Mouse (Mus musculus): ENCODE data around the gene Krt24. TPM values are rescaled to one million over a fixed set of nuclear protein-coding genes. Genes with fewer than 3 reads are reported as not detected.

Gene Krt24
- polyA plus RNA-seq, 1 experiment from 2014 or later = not detected

DNA sequence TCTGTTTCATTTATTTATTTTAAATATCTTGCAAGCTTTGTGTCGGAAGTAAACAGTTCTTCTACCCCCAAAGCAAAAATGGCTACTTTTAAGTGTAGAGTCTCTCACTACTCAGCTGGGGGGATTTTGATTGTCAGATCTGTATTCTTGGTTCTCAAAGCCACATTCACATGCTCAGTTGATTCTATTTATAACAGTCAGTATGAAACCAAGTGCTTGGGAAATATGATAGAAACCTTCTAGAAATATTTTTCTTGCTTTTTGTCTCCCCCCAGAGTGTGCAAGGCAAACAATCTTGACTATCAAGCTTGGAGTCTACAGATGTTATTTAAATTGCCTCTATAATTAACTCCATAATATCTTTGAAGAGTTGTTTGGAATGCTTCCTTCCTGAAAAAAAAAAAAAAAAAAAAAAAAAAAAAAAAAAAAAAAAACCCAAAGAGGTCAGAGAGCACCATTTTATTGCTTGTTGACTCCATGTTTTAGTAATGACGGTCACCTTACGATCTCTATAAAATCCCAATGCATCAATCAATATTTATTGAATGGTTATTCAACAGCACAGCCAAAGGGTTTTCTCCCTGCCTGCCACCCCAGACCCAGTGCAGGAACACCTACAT, 41.8 kb downstream of the Krt24 start:
- H3K9ac ChIP-seq (ENCODE audit: low read length) = peak overlapping the region; percentile 64
- no peak for ATAC-seq (ENCODE audit: insufficient number of reproducible peaks, insufficient read depth, low FRiP score, low read depth)
- H3K4me1 ChIP-seq (ENCODE audit: control insufficient read depth in 2 of 2, insufficient read depth in 2 of 2, low read length in 2 of 2) = peaks cover 3 to 6% of the 10 kb centered on the region in 2 experiments; a peak in 3 of 4 replicates
- no peaks in the 10 kb centered on the region for H3K27me3 ChIP-seq (ENCODE audit: control insufficient read depth, insufficient read depth, low read length)
- peak overlapping the region; percentile 35 to 45 for H3K4me3 ChIP-seq (ENCODE audit: control insufficient read depth in 1 of 2, insufficient read depth in 1 of 2, low read depth in 1 of 2, low read length in 2 of 2)
- H3K27ac ChIP-seq (replicated peaks in 1 of 2; ENCODE audit: control insufficient read depth in 1 of 2, insufficient read depth in 1 of 2, low read depth in 2 of 2, low read length in 2 of 2) = peak overlapping the region in 1 of 2 experiments; percentile 42; a peak in 2 of 4 replicates
- WGBS = 64% methylated on average over 3 of the region's 3 CpGs
- no peaks in the 10 kb centered on the region for H3K36me3 ChIP-seq (ENCODE audit: control insufficient read depth, insufficient read depth, low read length)
- peak overlapping the region; percentile 72 for H3K4me2 ChIP-seq (ENCODE audit: low read length)
- H3K9me3 ChIP-seq (ENCODE audit: control insufficient read depth, low read length) = no peaks in the 10 kb centered on the region

DNA sequence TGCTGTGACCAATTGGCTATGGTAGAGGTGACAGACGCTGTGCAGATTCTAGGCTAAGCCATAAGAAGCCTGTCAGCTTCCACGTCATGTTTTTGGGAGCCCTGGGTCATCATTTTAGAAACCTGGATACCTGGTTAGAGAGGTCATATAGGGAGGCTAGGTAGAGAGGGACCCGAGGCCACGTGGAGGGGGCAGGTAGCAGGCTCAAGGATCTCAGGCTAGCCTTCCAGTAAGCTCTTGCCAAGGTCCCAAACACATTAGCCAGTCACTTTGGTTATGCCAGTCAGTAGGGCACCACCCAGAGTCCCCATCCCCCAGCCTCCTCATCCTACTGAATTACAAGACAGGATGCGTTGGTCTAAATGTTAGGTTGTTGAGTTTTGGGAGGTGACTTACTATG, 43.0 kb downstream of the Krt24 start:
- WGBS = 66% methylated on average over 5 of the region's 5 CpGs
- peaks cover 4 to 6% of the 10 kb centered on the region in 2 experiments; a peak in 3 of 4 replicates for H3K4me1 ChIP-seq (ENCODE audit: control insufficient read depth in 2 of 2, insufficient read depth in 2 of 2, low read length in 2 of 2)
- H3K27ac ChIP-seq (replicated peaks in 1 of 2; ENCODE audit: control insufficient read depth in 1 of 2, insufficient read depth in 1 of 2, low read depth in 2 of 2, low read length in 2 of 2) = no peak overlapping the region
- H3K27me3 ChIP-seq (ENCODE audit: control insufficient read depth, insufficient read depth, low read length) = no peaks in the 10 kb centered on the region
- no peaks in the 10 kb centered on the region for H3K9me3 ChIP-seq (ENCODE audit: control insufficient read depth, low read length)
- no peak overlapping the region for H3K4me2 ChIP-seq (ENCODE audit: low read length)
- H3K36me3 ChIP-seq (ENCODE audit: control insufficient read depth, insufficient read depth, low read length) = no peaks in the 10 kb centered on the region
- no peak for ATAC-seq (ENCODE audit: insufficient number of reproducible peaks, insufficient read depth, low FRiP score, low read depth)
- no peak overlapping the region for H3K4me3 ChIP-seq (ENCODE audit: control insufficient read depth in 1 of 2, insufficient read depth in 1 of 2, low read depth in 1 of 2, low read length in 2 of 2)
- H3K9ac ChIP-seq (ENCODE audit: low read length) = no peak overlapping the region

DNA sequence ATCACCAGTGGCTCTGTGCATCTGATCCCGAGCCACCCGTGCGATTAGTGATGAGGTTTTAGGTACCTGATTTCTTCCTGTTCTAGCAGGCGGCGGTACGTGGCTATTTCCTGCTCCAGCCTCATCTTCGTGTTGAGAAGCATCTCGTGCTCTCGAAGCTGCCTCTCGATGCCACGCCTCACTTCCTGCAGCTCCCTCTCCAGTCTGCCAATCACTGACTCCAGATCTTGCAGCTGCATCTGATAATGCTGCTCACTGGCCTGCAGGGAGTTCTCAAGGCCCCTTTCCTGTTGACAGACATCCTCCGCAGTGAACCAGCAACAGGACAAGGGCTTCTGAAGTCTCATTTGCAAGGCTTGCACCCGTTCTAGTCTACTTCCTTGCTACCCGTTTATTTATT, 46.6 kb downstream of the Krt24 start:
- Histone ChIP-seq H3K4me2 (ENCODE audit: low read length) (no peak overlapping the region; the same call in 1 of the 2 replicates), H3K4me1 (ENCODE audit: control insufficient read depth in 2 of 2, insufficient read depth in 2 of 2, low read length in 2 of 2) (peaks cover 4% of the 10 kb centered on the region in 2 experiments; a peak in 3 of 4 replicates), H3K9ac (ENCODE audit: low read length) (no peak overlapping the region), H3K9me3 (ENCODE audit: control insufficient read depth, low read length) (no peaks in the 10 kb centered on the region), H3K4me3 (ENCODE audit: control insufficient read depth in 1 of 2, insufficient read depth in 1 of 2, low read depth in 1 of 2, low read length in 2 of 2) (no peak overlapping the region), H3K27ac (replicated peaks in 1 of 2; ENCODE audit: control insufficient read depth in 1 of 2, insufficient read depth in 1 of 2, low read depth in 2 of 2, low read length in 2 of 2) (no peak overlapping the region), H3K27me3 (ENCODE audit: control insufficient read depth, insufficient read depth, low read length) (no peaks in the 10 kb centered on the region), H3K36me3 (ENCODE audit: control insufficient read depth, insufficient read depth, low read length) (no peaks in the 10 kb centered on the region)
- 29% methylated on average over 14 of the region's 14 CpGs for WGBS
- no peak for ATAC-seq (ENCODE audit: insufficient number of reproducible peaks, insufficient read depth, low FRiP score, low read depth)

DNA sequence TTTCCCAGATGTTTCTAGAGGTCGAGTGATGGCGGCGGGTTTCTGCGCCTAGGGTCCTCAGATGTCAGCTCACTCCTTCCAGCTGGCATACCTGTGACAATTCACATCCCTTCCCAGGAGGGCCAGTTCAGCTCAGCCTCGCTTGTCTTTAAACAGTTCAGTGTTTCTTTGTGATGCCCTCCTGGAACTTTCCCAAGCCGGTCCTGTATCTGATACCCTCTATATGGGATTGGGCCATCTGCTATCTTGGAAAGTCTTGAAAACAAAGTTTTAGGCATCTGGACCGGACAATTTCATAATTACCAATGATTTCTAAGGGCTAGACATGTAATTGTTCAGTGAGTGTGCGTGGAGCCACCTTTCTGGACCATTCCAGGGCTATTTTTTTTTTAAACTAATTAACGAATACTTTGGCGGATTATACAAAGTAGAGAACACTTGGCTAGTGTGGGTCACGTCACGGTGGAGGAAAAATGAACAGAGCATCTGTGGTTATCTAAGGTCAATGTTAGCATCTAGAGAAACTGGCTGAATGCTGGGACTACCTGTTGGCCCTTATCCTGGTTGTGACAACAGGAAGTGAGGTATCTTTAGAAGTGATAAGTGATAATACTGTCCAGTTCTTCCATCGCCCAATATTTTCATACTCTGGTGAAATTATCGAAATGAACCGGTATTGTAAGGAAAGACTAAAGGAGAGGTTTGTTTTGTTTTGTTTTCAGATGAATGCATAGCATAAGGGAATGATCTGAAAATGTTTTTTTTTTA, 53.8 kb downstream of the Krt24 start:
- H3K4me1 ChIP-seq (ENCODE audit: control insufficient read depth in 2 of 2, insufficient read depth in 2 of 2, low read length in 2 of 2) = peaks cover 0 to 16% of the 10 kb centered on the region in 2 experiments; a peak in 2 of 4 replicates
- H3K36me3 ChIP-seq (ENCODE audit: control insufficient read depth, insufficient read depth, low read length) = peaks cover 18% of the 10 kb centered on the region
- peak; percentile 47; the same call in 1 of the 2 replicates for ATAC-seq (ENCODE audit: insufficient number of reproducible peaks, insufficient read depth, low FRiP score, low read depth)
- H3K27ac ChIP-seq (replicated peaks in 1 of 2; ENCODE audit: control insufficient read depth in 1 of 2, insufficient read depth in 1 of 2, low read depth in 2 of 2, low read length in 2 of 2) = peak overlapping the region; percentile 92 to 93
- H3K4me2 ChIP-seq (ENCODE audit: low read length) = peak overlapping the region; percentile 89
- H3K9ac ChIP-seq (ENCODE audit: low read length) = peak overlapping the region; percentile 99
- WGBS = 21% methylated on average over 15 of the region's 15 CpGs
- no peaks in the 10 kb centered on the region for H3K27me3 ChIP-seq (ENCODE audit: control insufficient read depth, insufficient read depth, low read length)
- peak overlapping the region; percentile 68 to 94 for H3K4me3 ChIP-seq (ENCODE audit: control insufficient read depth in 1 of 2, insufficient read depth in 1 of 2, low read depth in 1 of 2, low read length in 2 of 2)
- H3K9me3 ChIP-seq (ENCODE audit: control insufficient read depth, low read length) = no peaks in the 10 kb centered on the region

DNA sequence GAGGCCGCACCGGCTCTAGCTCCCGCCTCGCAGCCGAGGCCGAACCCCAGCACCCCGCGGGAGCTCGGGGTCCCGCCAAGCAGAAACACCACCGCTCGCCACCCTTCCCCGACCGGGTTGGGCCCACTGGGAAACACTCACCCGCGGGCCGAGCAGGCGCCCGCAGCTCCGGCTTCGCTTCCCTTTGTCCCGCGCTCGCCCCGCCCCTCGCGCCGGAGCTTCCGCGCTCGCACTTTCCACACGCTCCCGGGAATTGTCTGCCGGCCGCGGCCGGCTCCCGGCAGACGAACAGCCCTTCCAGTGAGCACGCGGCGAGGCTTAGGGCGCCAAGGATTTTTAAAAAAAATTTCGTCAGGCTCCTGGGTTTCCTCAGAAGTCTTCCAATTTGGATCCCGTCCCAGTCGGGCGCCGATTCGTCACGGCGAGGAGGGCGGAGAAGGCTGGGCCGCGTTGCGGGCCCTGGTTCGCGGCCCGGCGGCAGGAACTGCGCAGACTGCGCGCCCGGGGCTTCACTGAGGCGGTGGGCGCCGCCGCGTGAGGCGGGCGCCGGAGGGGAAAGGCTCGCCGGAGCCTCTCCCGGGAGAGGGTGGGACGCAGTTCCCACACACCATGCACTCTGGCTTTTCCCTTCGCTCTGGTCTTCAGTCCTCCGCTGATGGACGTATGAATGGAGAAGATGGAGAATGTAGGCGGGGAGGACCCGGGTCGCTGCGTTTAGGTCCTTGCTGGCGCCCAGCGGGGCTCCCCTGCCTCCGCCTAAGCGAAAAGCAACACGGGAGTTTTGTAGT, 54.6 kb downstream of the Krt24 start, which contains the start of gene Smarce1:
TSS of gene Smarce1 (minus strand) at position 757 of the 788 bp plus-strand sequence.
- H3K27ac ChIP-seq (replicated peaks in 1 of 2; ENCODE audit: control insufficient read depth in 1 of 2, insufficient read depth in 1 of 2, low read depth in 2 of 2, low read length in 2 of 2) = peak within 1 kb of the TSS; percentile 92 to 93
- no peaks in the 10 kb centered on the region for H3K27me3 ChIP-seq (ENCODE audit: control insufficient read depth, insufficient read depth, low read length)
- H3K9ac ChIP-seq (ENCODE audit: low read length) = peak within 1 kb of the TSS; percentile 99
- peak; percentile 81 for ATAC-seq (ENCODE audit: insufficient number of reproducible peaks, insufficient read depth, low FRiP score, low read depth)
- H3K4me2 ChIP-seq (ENCODE audit: low read length) = peak within 1 kb of the TSS; percentile 89
- H3K9me3 ChIP-seq (ENCODE audit: control insufficient read depth, low read length) = no peaks in the 10 kb centered on the region
- peaks cover 26% of the 10 kb centered on the region for H3K36me3 ChIP-seq (ENCODE audit: control insufficient read depth, insufficient read depth, low read length)
- peak within 1 kb of the TSS; percentile 68 to 94 for H3K4me3 ChIP-seq (ENCODE audit: control insufficient read depth in 1 of 2, insufficient read depth in 1 of 2, low read depth in 1 of 2, low read length in 2 of 2)
- under 1% methylated on average over 80 of the region's 87 CpGs for WGBS
- peaks cover 0 to 16% of the 10 kb centered on the region in 2 experiments; a peak in 2 of 4 replicates for H3K4me1 ChIP-seq (ENCODE audit: control insufficient read depth in 2 of 2, insufficient read depth in 2 of 2, low read length in 2 of 2)

Other genes starting within 250 kb of the Krt24 start
- 315 and 373 TPM in 2 replicates for gene Igfbp4, start 244.0 kb downstream of the Krt24 start, polyA plus RNA-seq (2014; fragmentation: Nextera tagmentation; extraction: Ambion mirVana)
- 0.11 and 0.19 TPM in 2 replicates for gene Tns4, start 196.0 kb downstream of the Krt24 start, polyA plus RNA-seq (2014; fragmentation: Nextera tagmentation; extraction: Ambion mirVana)
- 0.16 TPM in 1 of 2 replicates, not detected in the other for gene Ccr7, start 130.2 kb downstream of the Krt24 start, polyA plus RNA-seq (2014; fragmentation: Nextera tagmentation; extraction: Ambion mirVana)
- 93.5 and 104 TPM in 2 replicates for gene Smarce1, start 54.2 kb downstream of the Krt24 start, polyA plus RNA-seq (2014; fragmentation: Nextera tagmentation; extraction: Ambion mirVana)
- 3.0 and 3.4 TPM in 2 replicates for gene Krt222, start 41.2 kb downstream of the Krt24 start, polyA plus RNA-seq (2014; fragmentation: Nextera tagmentation; extraction: Ambion mirVana)
- not detected in 2 replicates for gene Krt25, start 37.7 kb upstream of the Krt24 start, polyA plus RNA-seq (2014; fragmentation: Nextera tagmentation; extraction: Ambion mirVana)
- gene Krt26, start 52.7 kb upstream of the Krt24 start, polyA plus RNA-seq (2014; fragmentation: Nextera tagmentation; extraction: Ambion mirVana) = not detected in 2 replicates
- not detected in 2 replicates for gene Krt27, start 65.8 kb upstream of the Krt24 start, polyA plus RNA-seq (2014; fragmentation: Nextera tagmentation; extraction: Ambion mirVana)
- 0.20 TPM in 1 of 2 replicates, not detected in the other for gene Krt28, start 89.6 kb upstream of the Krt24 start, polyA plus RNA-seq (2014; fragmentation: Nextera tagmentation; extraction: Ambion mirVana)
- 15.7 and 18.4 TPM in 2 replicates for gene Krt10, start 104.1 kb upstream of the Krt24 start, polyA plus RNA-seq (2014; fragmentation: Nextera tagmentation; extraction: Ambion mirVana)
- not detected in 2 replicates for gene Krt12, start 137.0 kb upstream of the Krt24 start, polyA plus RNA-seq (2014; fragmentation: Nextera tagmentation; extraction: Ambion mirVana)
- 0.67 and 0.70 TPM in 2 replicates for gene Krt20, start 152.9 kb upstream of the Krt24 start, polyA plus RNA-seq (2014; fragmentation: Nextera tagmentation; extraction: Ambion mirVana)
- 0.38 TPM in 1 of 2 replicates, not detected in the other for gene Krt23, start 207.9 kb upstream of the Krt24 start, polyA plus RNA-seq (2014; fragmentation: Nextera tagmentation; extraction: Ambion mirVana)
- gene Krt39, start 236.1 kb upstream of the Krt24 start, polyA plus RNA-seq (2014; fragmentation: Nextera tagmentation; extraction: Ambion mirVana) = not detected in 2 replicates